Mouse (Mus musculus) forebrain, embryonic 11.5 days (tissue): Measurements from ENCODE around the gene Btbd35f9. TPM values are rescaled to one million over a fixed set of nuclear protein-coding genes. Genes with fewer than 3 reads are reported as not detected.
"Not testable (repeated sequence)": the region's sequence is repeated elsewhere in the genome, so short reads cannot be mapped to it uniquely, and the experiment has no call there.

Experiments
- ATAC-seq: fragments of 200-750 bp; cut with Nextera tagmentation; replicated peaks from 2 replicates; pipeline ENCODE4 v1.8.0; 2017; ENCODE audit warnings: moderate TSS enrichment; ENCODE audit not compliant: low FRiP score
- DNase-seq: peaks from one replicate; pipeline ENCODE4 v3.0.0-alpha.2; 2017; ENCODE audit warnings: low spot score
- H3K27ac ChIP-seq: fragments of 300-500 bp; sonication (generic); 2 replicates; pipeline ENCODE4 v1.5.1; 2014; ENCODE audit warnings: low read depth, low read length
- H3K27me3 ChIP-seq: fragments of 300-500 bp; sonication (generic); 2 replicates; pipeline ENCODE4 v1.6.1; 2014; ENCODE audit warnings: mild to moderate bottlenecking, low read length, mixed read lengths; ENCODE audit not compliant: control insufficient read depth, insufficient read depth
- H3K36me3 ChIP-seq: fragments of 300-500 bp; sonication (generic); 2 replicates; pipeline ENCODE4 v1.6.1; 2014; ENCODE audit warnings: mild to moderate bottlenecking, low read length, moderate library complexity, mixed read lengths; ENCODE audit not compliant: control insufficient read depth, insufficient read depth
- H3K4me1 ChIP-seq: fragments of 300-500 bp; sonication (generic); replicated peaks from 2 replicates; pipeline ENCODE4 v1.6.1; 2014; ENCODE audit warnings: low read length, mixed read lengths; ENCODE audit not compliant: control insufficient read depth, insufficient read depth
- H3K4me2 ChIP-seq: fragments of 300-500 bp; sonication (generic); 2 replicates; pipeline ENCODE4 v1.6.1; 2014; ENCODE audit warnings: low read depth, mild to moderate bottlenecking, low read length, moderate library complexity, mixed read lengths; ENCODE audit not compliant: severe bottlenecking
- H3K4me3 ChIP-seq: fragments of 300-500 bp; sonication (generic); 2 replicates; pipeline ENCODE4 v1.5.1; 2014; ENCODE audit warnings: low read depth, low read length
- H3K9ac ChIP-seq: fragments of 300-500 bp; sonication (generic); 2 replicates; pipeline ENCODE4 v1.6.1; 2014; ENCODE audit warnings: low read length
- H3K9me3 ChIP-seq: fragments of 300-500 bp; sonication (generic); 2 replicates; pipeline ENCODE4 v1.6.1; 2016; ENCODE audit warnings: low read length, mixed read lengths; ENCODE audit not compliant: control insufficient read depth
- WGBS: fragments of 180-500 bp; shearing (Covaris S2); extraction: QIAGEN DNeasy Blood & Tissue Kit; methylation state at CpG from one replicate; pipeline ENCODE4 v1.1.7; 2014; 5-methylcytosine and 5-hydroxymethylcytosine counted together
- polyA plus RNA-seq: library from polyadenylated mRNA; unstranded; fragments of >200 nt; fragmentation: Nextera tagmentation; extraction: Ambion mirVana; gene quantifications from 2 replicates; pipeline ENCODE4 v1.2.1, GENCODE M21; 2014

The Btbd35f9 gene
- polyA plus RNA-seq: not detected in 2 replicates

DNA sequence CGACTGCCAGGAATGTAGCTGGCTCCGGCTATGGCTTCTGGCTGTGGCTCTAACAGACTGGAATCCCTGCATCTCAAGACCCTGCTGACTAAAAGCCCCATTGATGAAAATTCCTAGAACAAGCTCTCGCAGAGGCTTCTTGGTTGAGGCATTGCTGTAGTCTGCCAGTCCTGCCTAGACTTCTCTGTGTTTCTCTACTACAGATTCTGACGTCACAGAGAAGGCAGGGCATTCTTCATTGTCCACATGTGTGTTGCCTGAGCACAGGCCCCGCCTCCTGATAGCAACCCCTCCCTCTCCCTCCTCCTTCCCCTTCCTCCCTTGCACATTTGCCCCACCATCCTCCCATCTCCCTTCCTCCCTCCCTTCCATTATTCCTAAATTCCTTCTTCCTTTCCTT lies at the start of gene Btbd35f9:
Btbd35f9 (minus strand) TSS at position 101 of the 400 bp plus-strand sequence.
- H3K9ac ChIP-seq, H3K4me1 ChIP-seq, H3K27ac ChIP-seq, H3K36me3 ChIP-seq, ATAC-seq, H3K27me3 ChIP-seq, DNase-seq, H3K4me3 ChIP-seq, H3K9me3 ChIP-seq, H3K4me2 ChIP-seq: not testable (repeated sequence)
- WGBS: no CpG with 5 or more reads among the region's 5 CpGs

Other genes starting within 250 kb of the Btbd35f9 start
- gene Btbd35f6, start 205.0 kb downstream of the Btbd35f9 start, polyA plus RNA-seq: not detected in 2 replicates
- gene Gm21870, start 174.7 kb downstream of the Btbd35f9 start, polyA plus RNA-seq: not detected in 2 replicates
- gene Spin2g, start 77.2 kb upstream of the Btbd35f9 start, polyA plus RNA-seq: not detected in 2 replicates